Mouse (Mus musculus) hindbrain, embryonic 10.5 days (tissue): ENCODE results near the gene Pomp. TPM values are rescaled to one million over a fixed set of nuclear protein-coding genes. Genes with fewer than 3 reads are reported as not detected.

ENCODE experiments used
- DNase-seq: peaks from one replicate; pipeline ENCODE4 v3.0.0-alpha.2; 2017; ENCODE audit warnings: low spot score
- H3K27ac ChIP-seq: fragments of 300-500 bp; sonication (generic); 2 replicates; pipeline ENCODE4 v1.5.1; 2016; ENCODE audit warnings: mild to moderate bottlenecking, moderate library complexity
- H3K27me3 ChIP-seq: fragments of 300-500 bp; sonication (generic); 2 replicates; pipeline ENCODE4 v1.6.1; 2016; ENCODE audit warnings: mild to moderate bottlenecking; ENCODE audit not compliant: poor library complexity, insufficient read depth, severe bottlenecking
- H3K36me3 ChIP-seq: fragments of 300-500 bp; sonication (generic); 2 replicates; pipeline ENCODE4 v1.6.1; 2016; ENCODE audit warnings: mild to moderate bottlenecking, moderate library complexity
- H3K4me1 ChIP-seq: fragments of 300-500 bp; sonication (generic); replicated peaks from 2 replicates; pipeline ENCODE4 v1.6.1; 2016; ENCODE audit warnings: mild to moderate bottlenecking
- H3K4me3 ChIP-seq: fragments of 300-500 bp; sonication (generic); 2 replicates; pipeline ENCODE4 v1.5.1; 2016; ENCODE audit warnings: mild to moderate bottlenecking, moderate library complexity
- H3K9me3 ChIP-seq: fragments of 300-500 bp; sonication (generic); 2 replicates; pipeline ENCODE4 v1.6.1; 2016; ENCODE audit warnings: mild to moderate bottlenecking, moderate library complexity
- WGBS: fragments of 180-500 bp; shearing (Covaris S2); methylation state at CpG from one replicate; pipeline ENCODE4 v1.1.7; 2016; 5-methylcytosine and 5-hydroxymethylcytosine counted together
- polyA plus RNA-seq: library from polyadenylated mRNA; unstranded; fragments of >200 nt; fragmentation: Nextera tagmentation; extraction: Ambion mirVana; gene quantifications from 2 replicates; pipeline ENCODE4 v1.2.1, GENCODE M21; 2016

The Pomp gene
- polyA plus RNA-seq, 1 experiment from 2014 or later, result 521 TPM

DNA sequence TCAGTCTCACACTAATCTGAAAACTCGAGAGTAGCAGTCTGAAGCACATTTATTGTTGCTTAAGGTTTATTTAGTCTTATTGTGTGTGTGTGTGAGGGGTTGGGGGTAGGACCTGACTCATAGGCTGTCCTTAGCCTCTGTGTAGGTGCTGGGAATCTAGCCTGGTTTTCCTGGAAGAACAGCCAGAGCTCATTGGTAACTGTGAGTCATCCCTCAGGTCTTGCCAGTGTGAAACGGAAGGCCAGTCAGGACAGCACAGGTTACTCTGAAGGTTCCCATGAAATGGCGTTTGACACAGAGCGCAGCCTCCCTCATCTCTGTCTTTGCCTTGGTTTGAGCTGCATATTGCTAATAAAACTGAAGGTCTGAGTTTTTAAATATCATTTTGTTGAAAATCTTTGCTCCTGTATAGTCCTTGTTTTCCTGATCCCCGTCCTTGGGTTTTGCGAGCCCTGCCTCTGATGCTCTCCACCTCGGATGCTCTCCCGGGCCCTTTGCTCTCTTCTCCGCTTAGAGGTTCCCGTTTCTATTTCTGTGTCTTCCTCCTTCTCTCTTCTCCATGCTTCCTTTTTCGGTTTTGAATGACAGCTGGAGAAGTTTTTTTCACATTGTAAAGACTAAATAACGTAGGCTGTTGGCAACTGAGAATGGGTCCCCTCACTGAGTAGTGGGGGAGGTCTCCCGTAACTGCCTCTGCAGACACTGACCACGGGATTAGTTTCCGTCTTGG lies 11.0 kb downstream of the Pomp start:
- no peak for DNase-seq
- Histone ChIP-seq H3K4me1 (no peaks in the 10 kb centered on the region), H3K4me3 (no peak overlapping the region), H3K9me3 (no peaks in the 10 kb centered on the region), H3K36me3 (peaks cover 100% of the 10 kb centered on the region), H3K27ac (no peak overlapping the region), H3K27me3 (no peaks in the 10 kb centered on the region)
- 92% methylated on average over 15 of the region's 15 CpGs for WGBS

DNA sequence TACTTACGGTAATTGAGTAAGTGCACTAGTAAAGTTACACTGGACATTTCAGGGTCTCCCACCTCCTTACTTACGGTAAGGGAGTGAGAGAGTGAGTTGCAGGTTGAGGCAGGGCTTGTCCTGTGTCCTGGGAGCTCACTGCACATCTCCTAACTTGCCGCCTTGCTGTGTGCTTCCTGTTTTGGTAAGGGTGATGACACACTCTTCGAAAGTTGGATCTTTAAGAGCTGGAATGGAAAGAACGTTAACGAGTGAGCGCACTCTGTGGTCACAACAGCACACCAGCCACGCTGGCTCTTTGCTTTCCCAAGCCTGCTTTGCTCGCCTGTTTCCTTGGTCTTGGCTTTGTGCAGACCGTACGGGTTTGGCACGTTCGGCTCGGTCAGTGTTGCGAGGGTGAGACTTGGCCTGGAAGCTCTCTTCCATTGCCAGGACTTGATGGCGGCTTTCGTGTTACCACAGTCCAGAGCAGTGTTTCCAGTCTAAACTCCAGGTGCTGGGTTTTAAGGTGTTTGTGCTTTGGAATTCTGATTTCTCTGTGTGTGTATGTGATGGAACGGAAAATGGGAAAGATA lies 14.3 kb downstream of the Pomp start:
- H3K4me3 ChIP-seq, result no peak overlapping the region
- 0 out of 2 replicates have a peak, but pooled peaks cover 5% of the 10 kb centered on the region for H3K9me3 ChIP-seq
- no peak overlapping the region for H3K27ac ChIP-seq
- no peaks in the 10 kb centered on the region for H3K27me3 ChIP-seq
- peaks cover 100% of the 10 kb centered on the region for H3K36me3 ChIP-seq
- no peak for DNase-seq
- H3K4me1 ChIP-seq, result no peaks in the 10 kb centered on the region
- 96% methylated on average over 18 of the region's 18 CpGs for whole genome bisulfite sequencing

DNA sequence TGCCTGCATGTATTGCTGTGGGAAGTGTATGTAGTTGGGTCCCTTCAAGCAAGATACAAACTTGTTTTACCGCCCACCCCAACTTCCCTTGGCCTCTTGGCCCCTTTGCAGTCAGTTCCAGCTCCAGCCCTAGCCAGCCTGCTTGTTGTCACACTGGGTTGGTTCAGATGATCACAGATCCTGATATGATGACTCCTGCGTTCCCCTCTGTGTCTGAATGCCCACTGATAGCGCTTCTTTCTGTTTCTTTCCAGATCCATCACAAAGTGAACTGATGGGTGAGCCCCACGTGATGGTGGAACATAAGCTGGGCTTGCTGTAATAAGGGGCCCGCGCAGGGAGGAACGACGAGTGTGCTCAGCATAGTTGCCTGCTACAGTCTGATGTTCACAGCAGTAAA lies 14.9 kb downstream of the Pomp start:
- Histone ChIP-seq H3K9me3 (0 out of 2 replicates have a peak, but pooled peaks cover 5% of the 10 kb centered on the region), H3K27ac (no peak overlapping the region), H3K36me3 (peaks cover 100% of the 10 kb centered on the region), H3K27me3 (no peaks in the 10 kb centered on the region), H3K4me3 (no peak overlapping the region), H3K4me1 (no peaks in the 10 kb centered on the region)
- DNase-seq, result no peak
- 95% methylated on average over 8 of the region's 8 CpGs for WGBS

DNA sequence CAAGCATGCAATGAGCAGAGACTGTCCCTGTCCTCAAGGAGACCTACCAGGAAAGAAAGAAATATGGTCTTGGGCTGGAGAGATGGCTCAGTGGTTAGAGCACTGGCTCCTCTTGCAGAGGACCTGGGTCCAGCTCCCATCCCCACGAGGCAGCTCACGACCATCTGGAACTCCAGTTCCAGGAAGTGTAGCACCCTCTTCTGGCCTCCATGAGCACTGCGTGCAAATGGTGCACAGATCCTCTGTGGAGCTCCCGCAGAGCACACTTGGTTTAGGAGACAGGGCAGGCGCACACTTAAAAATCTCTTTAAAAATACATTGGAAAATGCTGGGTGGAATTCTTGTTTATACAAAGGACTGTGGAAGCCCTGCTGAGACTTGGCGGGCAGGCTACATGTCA lies 17.3 kb downstream of the Pomp start:
- WGBS, result 87% methylated on average over 6 of the region's 6 CpGs
- Histone ChIP-seq H3K27ac (no peak overlapping the region), H3K4me1 (no peaks in the 10 kb centered on the region), H3K36me3 (peaks cover 93% of the 10 kb centered on the region), H3K27me3 (no peaks in the 10 kb centered on the region), H3K9me3 (0 out of 2 replicates have a peak, but pooled peaks cover 5% of the 10 kb centered on the region), H3K4me3 (no peak overlapping the region)
- DNase-seq, result peak; percentile 6

DNA sequence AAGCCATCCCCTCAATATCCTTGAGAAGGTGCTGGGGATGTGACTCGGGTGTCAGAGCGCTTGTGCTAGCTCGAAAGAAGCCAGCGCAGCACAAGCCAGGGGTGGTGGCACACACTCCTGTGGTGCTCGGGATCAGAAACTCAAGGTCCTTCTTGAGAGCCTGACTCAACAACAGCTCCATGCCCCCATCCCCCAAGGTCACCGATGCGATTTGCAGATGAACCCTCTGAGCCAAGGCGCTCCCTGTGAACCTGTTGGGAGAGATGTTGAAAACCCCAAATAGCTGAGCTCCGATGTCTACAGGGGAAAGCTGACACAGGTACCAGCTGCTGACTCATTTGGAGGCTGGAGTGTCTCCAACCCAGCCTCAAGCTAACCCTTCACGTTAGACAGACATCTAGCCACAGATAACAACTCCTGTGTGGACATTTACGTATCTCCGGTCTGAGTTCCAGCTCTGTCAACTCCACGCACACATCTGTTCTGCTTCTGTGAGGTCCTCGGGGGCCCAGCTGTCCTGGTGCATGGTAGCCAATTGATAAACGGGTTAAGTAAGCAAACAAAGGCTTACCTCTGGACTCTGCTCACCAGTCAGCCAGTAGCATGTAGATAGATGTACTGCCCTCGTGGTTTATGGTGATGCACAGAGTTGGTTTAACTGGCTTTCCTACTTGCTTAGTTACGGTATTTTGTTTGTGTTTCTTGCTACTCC lies 19.9 kb downstream of the Pomp start:
- DNase-seq, result no peak
- WGBS, result 89% methylated on average over 17 of the region's 17 CpGs
- H3K36me3 ChIP-seq, result peaks cover 73% of the 10 kb centered on the region

DNA sequence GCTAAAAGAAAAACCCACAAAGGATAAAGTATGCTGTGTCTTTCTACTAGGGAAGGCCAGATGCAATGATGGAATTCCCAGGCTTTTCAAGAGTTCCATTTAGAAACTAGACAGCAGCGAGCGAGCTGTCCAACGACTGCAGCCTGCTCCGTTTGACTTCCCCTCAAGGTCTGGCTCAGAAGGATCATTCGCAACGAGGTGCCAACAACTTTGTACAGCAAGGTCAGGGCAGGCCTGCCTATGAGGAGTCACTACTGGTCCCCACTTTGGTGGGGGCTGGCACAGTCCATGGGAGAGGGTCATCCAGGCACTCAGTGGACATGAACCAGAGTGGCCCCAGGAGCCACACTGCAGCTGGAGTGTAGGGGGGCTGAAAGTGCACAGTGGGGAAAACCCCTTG lies 23.3 kb downstream of the Pomp start:
- H3K27me3 ChIP-seq, result no peaks in the 10 kb centered on the region
- WGBS, result 94% methylated on average over 6 of the region's 6 CpGs
- no peak overlapping the region for H3K27ac ChIP-seq
- peaks cover 38% of the 10 kb centered on the region for H3K36me3 ChIP-seq
- no peaks in the 10 kb centered on the region for H3K9me3 ChIP-seq
- no peak overlapping the region for H3K4me3 ChIP-seq
- DNase-seq, result no peak
- no peaks in the 10 kb centered on the region for H3K4me1 ChIP-seq

More for the DNA sequence above, 19.9 kb downstream of the Pomp start:
- Histone ChIP-seq H3K27ac (no peak overlapping the region), H3K4me1 (no peaks in the 10 kb centered on the region), H3K4me3 (no peak overlapping the region), H3K9me3 (0 out of 2 replicates have a peak, but pooled peaks cover 5% of the 10 kb centered on the region), H3K27me3 (no peaks in the 10 kb centered on the region)

DNA sequence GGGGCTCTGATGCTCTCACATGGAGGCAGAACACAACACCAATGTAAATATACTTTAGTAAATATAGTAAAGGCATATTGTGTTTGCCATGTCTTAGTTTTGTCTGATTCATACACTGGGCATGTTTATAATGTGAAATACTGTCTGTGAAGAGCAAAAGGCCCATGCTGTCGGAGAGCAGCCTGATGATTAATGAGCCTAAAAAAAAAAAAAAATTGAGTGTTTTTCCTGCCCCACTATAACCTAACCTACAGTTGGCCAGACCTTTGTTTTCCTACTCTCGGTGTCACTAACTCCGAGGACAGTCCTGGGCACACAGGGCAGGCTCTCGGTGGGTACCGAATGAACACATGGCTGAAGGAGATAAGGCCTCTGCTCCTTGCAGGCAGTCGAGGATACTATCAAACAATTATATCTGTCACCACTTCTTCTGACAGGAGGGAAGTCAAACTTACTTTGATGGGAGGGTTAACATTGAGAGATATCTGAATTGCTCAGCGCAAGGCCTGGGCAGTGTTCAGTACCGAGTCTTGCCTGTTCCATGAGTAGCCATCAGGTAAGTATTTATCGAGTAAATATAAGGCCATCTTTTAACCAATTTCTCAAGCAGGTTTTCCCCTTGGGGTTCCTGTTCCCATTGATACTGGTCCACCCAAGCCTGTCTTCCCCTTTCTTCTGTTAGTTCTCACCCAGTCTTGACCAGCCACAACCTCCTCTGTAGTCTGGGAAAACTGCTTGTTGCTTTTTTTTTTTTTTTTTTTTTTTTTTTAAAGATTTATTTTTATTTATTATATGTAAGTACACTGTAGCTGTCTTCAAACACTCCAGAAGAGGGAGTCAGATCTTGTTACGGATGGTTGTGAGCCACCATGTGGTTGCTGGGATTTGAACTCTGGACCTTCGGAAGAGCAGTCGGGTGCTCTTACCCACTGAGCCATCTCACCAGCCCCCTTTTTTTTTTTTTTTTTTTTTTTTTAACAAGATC lies 28.3 kb downstream of the Pomp start:
- Histone ChIP-seq H3K9me3 (no peaks in the 10 kb centered on the region), H3K4me1 (peaks cover 11% of the 10 kb centered on the region), H3K27me3 (peaks cover 21% of the 10 kb centered on the region), H3K27ac (no peak overlapping the region), H3K4me3 (no peak overlapping the region), H3K36me3 (no peaks in the 10 kb centered on the region)
- DNase-seq, result no peak
- 89% methylated on average over 11 of the region's 12 CpGs for WGBS

DNA sequence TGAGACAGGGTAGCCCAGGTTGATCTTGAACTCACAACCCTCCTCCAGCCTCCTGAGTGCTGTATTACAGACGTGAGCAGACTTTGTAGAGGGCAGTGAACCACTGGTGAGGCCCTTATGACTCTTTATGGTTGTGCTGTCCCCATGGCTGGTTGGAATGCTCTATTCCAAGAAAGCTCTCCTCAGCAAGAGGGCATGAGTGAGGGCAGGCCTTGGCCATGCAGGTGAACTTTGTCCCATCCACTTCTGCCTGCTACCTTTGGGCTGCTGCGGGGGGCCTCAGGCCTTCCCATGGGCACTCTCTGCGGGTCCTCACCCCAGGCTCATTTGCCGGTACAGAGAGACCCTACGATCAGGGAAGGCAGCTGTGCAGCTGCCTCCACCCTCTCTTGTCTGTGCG lies 32.5 kb downstream of the Pomp start:
- Histone ChIP-seq H3K36me3 (no peaks in the 10 kb centered on the region), H3K27me3 (peaks cover 33% of the 10 kb centered on the region), H3K4me1 (peaks cover 25% of the 10 kb centered on the region), H3K27ac (no peak overlapping the region), H3K4me3 (peak overlapping the region; percentile 68; the same call in 1 of the 2 replicates), H3K9me3 (no peaks in the 10 kb centered on the region)
- WGBS, result 32% methylated on average over 6 of the region's 6 CpGs
- no peak for DNase-seq

DNA sequence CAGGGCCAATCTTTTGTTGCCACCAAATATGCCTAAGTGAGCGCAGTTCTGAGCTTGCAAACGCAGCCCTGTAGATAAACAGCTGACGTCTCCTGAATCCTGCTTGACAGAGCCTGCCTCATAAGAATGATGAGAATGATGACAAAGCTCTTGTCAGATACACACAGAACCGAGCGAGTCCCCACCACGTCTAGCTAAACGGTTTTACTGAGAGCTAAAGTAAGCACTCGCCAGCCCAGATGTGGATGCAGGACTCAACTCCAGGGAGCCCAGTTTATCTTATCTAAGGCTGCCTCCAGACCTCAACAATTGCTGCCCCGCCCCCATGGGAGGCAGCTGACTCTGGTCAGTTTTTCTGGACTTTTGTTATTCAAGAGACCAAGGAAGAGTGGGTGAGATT lies 32.9 kb downstream of the Pomp start:
- H3K27me3 ChIP-seq, result peaks cover 33% of the 10 kb centered on the region
- no peaks in the 10 kb centered on the region for H3K9me3 ChIP-seq
- peaks cover 25% of the 10 kb centered on the region for H3K4me1 ChIP-seq
- H3K27ac ChIP-seq, result no peak overlapping the region
- peak; percentile 12 for DNase-seq
- H3K4me3 ChIP-seq, result peak overlapping the region; percentile 68; the same call in 1 of the 2 replicates
- no peaks in the 10 kb centered on the region for H3K36me3 ChIP-seq
- WGBS, result 10% methylated on average over 9 of the region's 9 CpGs

DNA sequence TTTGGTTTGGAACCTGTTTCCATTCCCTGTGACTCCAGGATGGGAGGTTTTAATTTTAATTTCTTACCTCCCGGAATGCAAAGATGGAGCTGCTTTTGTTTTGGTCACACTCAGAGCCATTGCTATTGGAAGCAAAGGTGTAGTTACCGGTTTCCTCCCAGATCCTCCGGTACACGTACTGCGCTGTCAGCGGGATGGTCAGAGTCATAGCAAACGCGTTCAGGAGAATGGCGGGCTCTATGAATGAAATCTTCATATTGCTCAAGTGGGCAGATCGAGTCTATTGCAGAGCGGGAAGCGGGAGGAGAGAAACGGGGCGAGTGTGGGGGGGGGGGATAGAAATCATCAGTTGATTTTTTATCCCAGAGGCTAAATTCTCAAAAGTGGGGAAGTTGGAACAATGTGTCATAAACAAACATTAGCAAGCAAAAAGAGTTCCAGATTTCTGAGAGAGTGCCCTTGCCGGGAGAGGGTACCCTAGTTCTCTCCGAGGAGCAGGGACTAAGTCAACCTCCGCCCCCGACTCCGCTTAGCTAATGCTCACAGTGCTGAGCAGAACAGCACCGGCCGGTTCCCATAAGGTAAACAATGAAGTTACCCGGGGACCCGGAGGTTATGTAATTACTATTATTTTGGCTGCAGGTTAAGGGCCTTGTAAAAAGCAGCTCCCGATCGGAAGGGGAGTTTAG lies 33.6 kb downstream of the Pomp start:
- Histone ChIP-seq H3K4me3 (peak overlapping the region; percentile 68), H3K27me3 (peaks cover 33% of the 10 kb centered on the region), H3K36me3 (no peaks in the 10 kb centered on the region), H3K27ac (peak overlapping the region; percentile 75), H3K9me3 (no peaks in the 10 kb centered on the region), H3K4me1 (peaks cover 25% of the 10 kb centered on the region)
- WGBS, result 2% methylated on average over 25 of the region's 25 CpGs
- DNase-seq, result no peak

DNA sequence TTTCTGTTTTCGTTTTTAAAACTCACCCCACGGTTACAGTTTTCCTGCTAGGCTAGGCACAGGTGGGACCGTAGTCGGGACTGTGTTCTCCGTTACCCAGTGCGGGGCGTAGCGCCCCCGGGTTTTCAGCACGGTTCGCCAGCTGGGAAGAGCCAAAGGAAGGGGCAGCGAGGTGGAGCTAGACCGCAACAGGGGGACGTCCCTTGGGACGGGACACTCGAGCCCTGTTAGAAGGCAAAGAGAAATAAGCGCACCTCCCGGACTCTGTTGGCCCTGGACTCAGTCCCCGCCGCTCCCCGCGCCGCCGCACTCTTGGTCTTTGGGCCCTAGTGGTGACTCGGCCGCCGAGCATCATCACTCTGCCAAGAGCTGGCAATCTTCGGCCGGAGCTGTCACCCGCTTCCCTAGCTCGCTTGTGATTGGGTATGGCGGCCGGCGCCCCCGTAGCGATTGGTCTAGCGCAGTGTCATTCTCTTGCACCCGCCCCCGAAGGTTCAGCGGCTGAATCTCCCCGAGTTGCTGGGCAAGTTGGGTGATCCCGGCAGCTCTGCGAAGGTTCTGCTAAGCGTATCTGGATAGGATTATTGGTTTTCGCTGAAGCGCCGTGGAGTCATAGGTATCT lies 34.3 kb downstream of the Pomp start, which contains the start of gene Slc46a3:
Gene Slc46a3 (minus strand): TSS at position 361 of the 622 bp plus-strand sequence.
- Histone ChIP-seq H3K4me1 (peaks cover 25% of the 10 kb centered on the region), H3K4me3 (peak within 1 kb of the TSS; percentile 68), H3K27me3 (peaks cover 33% of the 10 kb centered on the region), H3K9me3 (no peaks in the 10 kb centered on the region), H3K36me3 (no peaks in the 10 kb centered on the region), H3K27ac (peak within 1 kb of the TSS; percentile 75)
- under 1% methylated on average over 47 of the region's 47 CpGs for WGBS
- DNase-seq, result peak; percentile 97
